Mouse (Mus musculus) liver, embryonic 16.5 days (tissue): ENCODE measurements around the gene Ntn5. TPM values are rescaled to one million over a fixed set of nuclear protein-coding genes. Genes with fewer than 3 reads are reported as not detected.
A peak's percentile ranks its signal among the peaks of the same experiment; 100 is the strongest.

Source experiments
- ATAC-seq: fragments of 200-750 bp; cut with Nextera tagmentation; 2 replicates; pipeline ENCODE4 v1.8.0; 2017; ENCODE audit warnings: low read depth, mild to moderate bottlenecking, moderate number of reproducible peaks, moderate library complexity
- H3K27ac ChIP-seq: fragments of 300-500 bp; sonication (generic); 2 replicates; pipeline ENCODE4 v1.5.1; 2014; ENCODE audit warnings: mild to moderate bottlenecking, low read length
- H3K27me3 ChIP-seq: fragments of 300-500 bp; sonication (generic); 2 replicates; pipeline ENCODE4 v1.6.1; 2014; ENCODE audit warnings: low read depth, low read length, mixed read lengths; ENCODE audit not compliant: control insufficient read depth, insufficient read depth
- H3K36me3 ChIP-seq: fragments of 300-500 bp; sonication (generic); 2 replicates; pipeline ENCODE4 v1.6.1; 2014; ENCODE audit warnings: mild to moderate bottlenecking; ENCODE audit not compliant: control insufficient read depth, insufficient read depth
- H3K4me1 ChIP-seq: fragments of 300-500 bp; sonication (generic); 2 replicates; pipeline ENCODE4 v1.6.1; 2014; ENCODE audit warnings: low read depth, low read length, mixed read lengths; ENCODE audit not compliant: control insufficient read depth
- H3K4me2 ChIP-seq: fragments of 300-500 bp; sonication (generic); 2 replicates; pipeline ENCODE4 v1.6.1; 2014; ENCODE audit warnings: low read depth, low read length, mixed read lengths
- H3K4me3 ChIP-seq: fragments of 300-500 bp; sonication (generic); 2 replicates; pipeline ENCODE4 v1.5.1; 2014; ENCODE audit warnings: low read depth, mild to moderate bottlenecking, low read length
- H3K9ac ChIP-seq: fragments of 300-500 bp; sonication (generic); 2 replicates; pipeline ENCODE4 v1.6.1; 2014; ENCODE audit warnings: low read depth, low read length
- H3K9me3 ChIP-seq: fragments of 300-500 bp; sonication (generic); replicated peaks from 2 replicates; pipeline ENCODE4 v1.6.1; 2016; ENCODE audit warnings: low read length; ENCODE audit not compliant: control insufficient read depth
- WGBS: fragments of 180-500 bp; shearing (Covaris S2); extraction: QIAGEN DNeasy Blood & Tissue Kit; methylation state at CpG from one replicate; pipeline ENCODE4 v1.1.7; 2014; ENCODE audit not compliant: insufficient replicate concordance; 5-methylcytosine and 5-hydroxymethylcytosine counted together
- polyA plus RNA-seq: library from polyadenylated mRNA; unstranded; fragments of >200 nt; fragmentation: Nextera tagmentation; extraction: Ambion mirVana; gene quantifications from 2 replicates; pipeline ENCODE4 v1.2.1, GENCODE M21; 2015

The Ntn5 gene
- polyA plus RNA-seq, 1 experiment from 2014 or later: not detected

GRCm38 (mm10) chr7:45689099-45689498 lies 5.3 kb downstream of the Ntn5 start:
- no peak for ATAC-seq
- H3K9ac ChIP-seq: no peak overlapping the region
- H3K27me3 ChIP-seq: no peaks in the 10 kb centered on the region
- no peaks in the 10 kb centered on the region for H3K36me3 ChIP-seq
- H3K9me3 ChIP-seq: no peaks in the 10 kb centered on the region
- H3K4me3 ChIP-seq: no peak overlapping the region
- H3K27ac ChIP-seq: no peak overlapping the region
- 40% methylated on average over 6 of the region's 6 CpGs for WGBS
- H3K4me2 ChIP-seq: no peak overlapping the region
- H3K4me1 ChIP-seq: no peaks in the 10 kb centered on the region

GRCm38 (mm10) chr7:45689800-45690199 lies 6.0 kb downstream of the Ntn5 start:
- H3K27me3 ChIP-seq: no peaks in the 10 kb centered on the region
- no peaks in the 10 kb centered on the region for H3K4me1 ChIP-seq
- no peaks in the 10 kb centered on the region for H3K36me3 ChIP-seq
- no peaks in the 10 kb centered on the region for H3K9me3 ChIP-seq
- ATAC-seq: no peak
- 38% methylated on average over 11 of the region's 11 CpGs for WGBS
- H3K27ac ChIP-seq: no peak overlapping the region
- no peak overlapping the region for H3K9ac ChIP-seq
- no peak overlapping the region for H3K4me2 ChIP-seq
- no peak overlapping the region for H3K4me3 ChIP-seq

GRCm38 (mm10) chr7:45692364-45692763 lies 8.5 kb downstream of the Ntn5 start:
- H3K27ac ChIP-seq: no peak overlapping the region
- 76% methylated on average over 2 of the region's 2 CpGs for WGBS
- ATAC-seq: peak; percentile 47

GRCm38 (mm10) chr7:45693921-45694591 lies 10.2 kb downstream of the Ntn5 start, which contains the start of gene Sec1:
Sec1 (minus strand) TSS chr7:45694402.
- Histone ChIP-seq H3K4me3 (no peak within 1 kb of the TSS), H3K4me2 (no peak within 1 kb of the TSS), H3K9me3 (no peaks in the 10 kb centered on the region), H3K27ac (no peak within 1 kb of the TSS), H3K36me3 (no peaks in the 10 kb centered on the region), H3K4me1 (no peaks in the 10 kb centered on the region), H3K9ac (no peak within 1 kb of the TSS), H3K27me3 (peaks cover 12% of the 10 kb centered on the region)
- ATAC-seq: no peak
- WGBS: 81% methylated on average over 50 of the region's 50 CpGs

More at GRCm38 (mm10) chr7:45692364-45692763, 8.5 kb downstream of the Ntn5 start:
- Histone ChIP-seq H3K4me2 (no peak overlapping the region), H3K9me3 (no peaks in the 10 kb centered on the region), H3K36me3 (no peaks in the 10 kb centered on the region), H3K9ac (no peak overlapping the region), H3K4me1 (no peaks in the 10 kb centered on the region), H3K27me3 (no peaks in the 10 kb centered on the region), H3K4me3 (no peak overlapping the region)

GRCm38 (mm10) chr7:45695098-45695497 lies 11.3 kb downstream of the Ntn5 start:
- Histone ChIP-seq H3K4me1 (no peaks in the 10 kb centered on the region; the same call in 1 of the 2 replicates), H3K4me2 (no peak overlapping the region), H3K27ac (no peak overlapping the region), H3K9ac (no peak overlapping the region), H3K9me3 (no peaks in the 10 kb centered on the region), H3K4me3 (no peak overlapping the region), H3K36me3 (no peaks in the 10 kb centered on the region), H3K27me3 (peaks cover 22% of the 10 kb centered on the region)
- no peak for ATAC-seq
- WGBS: 26% methylated on average over 6 of the region's 6 CpGs

- 57% methylated on average over 6 of the region's 7 CpGs for WGBS
- no peaks in the 10 kb centered on the region; the same call in 1 of the 2 replicates for H3K4me1 ChIP-seq
- no peak overlapping the region for H3K27ac ChIP-seq
- H3K27me3 ChIP-seq: peaks cover 37% of the 10 kb centered on the region
- H3K9ac ChIP-seq: no peak overlapping the region
- no peaks in the 10 kb centered on the region for H3K9me3 ChIP-seq
- no peak overlapping the region for H3K4me3 ChIP-seq
- no peaks in the 10 kb centered on the region for H3K36me3 ChIP-seq
- no peak for ATAC-seq
- no peak overlapping the region for H3K4me2 ChIP-seq
These were observed 14.1 kb downstream of the Ntn5 start for GRCm38 (mm10) chr7:45697894-45698293.

GRCm38 (mm10) chr7:45699523-45700141 lies 15.8 kb downstream of the Ntn5 start, which contains the start of gene Car11:
Car11 (plus strand) TSS chr7:45699843.
- H3K4me3 ChIP-seq: no peak within 1 kb of the TSS
- WGBS: 5% methylated on average over 36 of the region's 36 CpGs

GRCm38 (mm10) chr7:45700301-45701015 lies 16.6 kb downstream of the Ntn5 start:
- Histone ChIP-seq H3K4me2 (0 out of 2 replicates have a peak overlapping the region, but pooled peaks have one; percentile 1), H3K27me3 (peaks cover 37% of the 10 kb centered on the region), H3K4me3 (no peak overlapping the region), H3K4me1 (peaks cover 18% of the 10 kb centered on the region), H3K27ac (no peak overlapping the region), H3K9me3 (no peaks in the 10 kb centered on the region), H3K9ac (no peak overlapping the region), H3K36me3 (no peaks in the 10 kb centered on the region)
- WGBS: 4% methylated on average over 20 of the region's 20 CpGs
- no peak for ATAC-seq

More at GRCm38 (mm10) chr7:45699523-45700141, 15.8 kb downstream of the Ntn5 start, which contains the start of gene Car11:
- no peaks in the 10 kb centered on the region for H3K9me3 ChIP-seq
- 0 out of 2 replicates have a peak within 1 kb of the TSS, but pooled peaks have one; percentile 1 for H3K4me2 ChIP-seq
- peaks cover 10% of the 10 kb centered on the region for H3K4me1 ChIP-seq
- no peak within 1 kb of the TSS for H3K27ac ChIP-seq
- H3K27me3 ChIP-seq: peaks cover 37% of the 10 kb centered on the region
- ATAC-seq: no peak
- H3K36me3 ChIP-seq: no peaks in the 10 kb centered on the region
- H3K9ac ChIP-seq: no peak within 1 kb of the TSS
